Mouse (Mus musculus) hindbrain, embryonic 12.5 days (tissue): ENCODE data around the gene Tgfbrap1. TPM values are rescaled to one million over a fixed set of nuclear protein-coding genes. Genes with fewer than 3 reads are reported as not detected.
"Not testable (repeated sequence)": the region's sequence is repeated elsewhere in the genome, so short reads cannot be mapped to it uniquely, and the experiment has no call there.

Experiments used
- ATAC-seq: fragments of 200-750 bp; cut with Nextera tagmentation; 2 replicates; pipeline ENCODE4 v1.8.0; 2017; ENCODE audit warnings: moderate TSS enrichment; ENCODE audit not compliant: low FRiP score
- H3K27ac ChIP-seq: fragments of 300-500 bp; sonication (generic); 2 replicates; pipeline ENCODE4 v1.5.1; 2016; ENCODE audit warnings: mild to moderate bottlenecking
- H3K27me3 ChIP-seq: fragments of 300-500 bp; sonication (generic); 2 replicates; pipeline ENCODE4 v1.6.1; 2016; ENCODE audit warnings: mild to moderate bottlenecking
- H3K36me3 ChIP-seq: fragments of 300-500 bp; sonication (generic); 2 replicates; pipeline ENCODE4 v1.6.1; 2016; ENCODE audit warnings: mild to moderate bottlenecking
- H3K4me1 ChIP-seq: fragments of 300-500 bp; sonication (generic); 2 replicates; pipeline ENCODE4 v1.6.1; 2016
- H3K4me2 ChIP-seq: fragments of 300-500 bp; sonication (generic); replicated peaks from 2 replicates; pipeline ENCODE4 v1.6.1; 2016; ENCODE audit warnings: mild to moderate bottlenecking
- H3K4me3 ChIP-seq: fragments of 300-500 bp; sonication (generic); 2 replicates; pipeline ENCODE4 v1.5.1; 2016; ENCODE audit warnings: mild to moderate bottlenecking
- H3K9ac ChIP-seq: fragments of 300-500 bp; sonication (generic); 2 replicates; pipeline ENCODE4 v1.6.1; 2016; ENCODE audit warnings: mild to moderate bottlenecking, moderate library complexity
- H3K9me3 ChIP-seq: fragments of 300-500 bp; sonication (generic); replicated peaks from 2 replicates; pipeline ENCODE4 v1.6.1; 2016; ENCODE audit warnings: mild to moderate bottlenecking
- WGBS: fragments of 180-500 bp; shearing (Covaris S2); methylation state at CpG from one replicate; pipeline ENCODE4 v1.1.7; 2016; 5-methylcytosine and 5-hydroxymethylcytosine counted together
- polyA plus RNA-seq: library from polyadenylated mRNA; unstranded; fragments of >200 nt; fragmentation: Nextera tagmentation; extraction: Ambion mirVana; gene quantifications from 2 replicates; pipeline ENCODE4 v1.2.1, GENCODE M21; 2016

Tgfbrap1 gene
- polyA plus RNA-seq, 1 experiment from 2014 or later, result 16.9 TPM

GRCm38 (mm10) chr1:43051903-43052302 lies 46.5 kb downstream of the Tgfbrap1 start:
- Histone ChIP-seq H3K4me2 (no peak overlapping the region), H3K27ac (no peak overlapping the region), H3K4me1 (peaks cover 7% of the 10 kb centered on the region; the same call in 1 of the 2 replicates), H3K27me3 (no peaks in the 10 kb centered on the region), H3K4me3 (no peak overlapping the region), H3K9me3 (no peaks in the 10 kb centered on the region), H3K36me3 (peaks cover 67% of the 10 kb centered on the region), H3K9ac (no peak overlapping the region)
- ATAC-seq, result 0 out of 2 replicates have a peak, but pooled peaks have one; percentile 6
- 93% methylated on average over 5 of the region's 5 CpGs for WGBS

DNA sequence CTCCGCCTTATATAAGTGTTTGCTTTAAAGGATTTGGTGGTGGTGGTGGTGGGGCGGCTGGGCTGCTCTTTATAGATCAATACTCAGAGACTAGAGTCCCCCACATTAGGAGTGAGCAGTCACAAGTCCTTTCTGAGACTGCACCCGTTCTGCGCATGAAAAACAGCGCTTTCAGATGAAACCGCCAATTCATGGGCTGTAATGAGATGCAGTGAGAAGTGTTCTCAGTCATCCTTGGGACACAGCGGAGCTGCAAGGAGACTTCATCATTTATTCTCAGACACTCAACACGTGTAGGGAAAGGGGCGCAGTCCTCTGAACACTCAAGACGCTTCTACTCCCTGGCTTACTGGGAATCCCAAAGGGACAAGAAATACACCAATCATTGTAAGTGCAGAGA lies 50.6 kb downstream of the Tgfbrap1 start:
- ATAC-seq, result no peak
- Histone ChIP-seq H3K27me3 (no peaks in the 10 kb centered on the region), H3K9ac (no peak overlapping the region), H3K27ac (no peak overlapping the region), H3K9me3 (no peaks in the 10 kb centered on the region), H3K4me3 (no peak overlapping the region), H3K4me2 (no peak overlapping the region), H3K36me3 (peaks cover 31% of the 10 kb centered on the region), H3K4me1 (peaks cover 7% of the 10 kb centered on the region; the same call in 1 of the 2 replicates)
- 81% methylated on average over 10 of the region's 10 CpGs for WGBS

GRCm38 (mm10) chr1:43046990-43047389 lies 51.4 kb downstream of the Tgfbrap1 start:
- no peak for ATAC-seq
- Histone ChIP-seq H3K9me3 (no peaks in the 10 kb centered on the region), H3K36me3 (peaks cover 25% of the 10 kb centered on the region), H3K27me3 (no peaks in the 10 kb centered on the region), H3K27ac (no peak overlapping the region), H3K9ac (no peak overlapping the region), H3K4me2 (no peak overlapping the region), H3K4me1 (peaks cover 10% of the 10 kb centered on the region), H3K4me3 (no peak overlapping the region)
- WGBS, result 90% methylated on average over 2 of the region's 2 CpGs

DNA sequence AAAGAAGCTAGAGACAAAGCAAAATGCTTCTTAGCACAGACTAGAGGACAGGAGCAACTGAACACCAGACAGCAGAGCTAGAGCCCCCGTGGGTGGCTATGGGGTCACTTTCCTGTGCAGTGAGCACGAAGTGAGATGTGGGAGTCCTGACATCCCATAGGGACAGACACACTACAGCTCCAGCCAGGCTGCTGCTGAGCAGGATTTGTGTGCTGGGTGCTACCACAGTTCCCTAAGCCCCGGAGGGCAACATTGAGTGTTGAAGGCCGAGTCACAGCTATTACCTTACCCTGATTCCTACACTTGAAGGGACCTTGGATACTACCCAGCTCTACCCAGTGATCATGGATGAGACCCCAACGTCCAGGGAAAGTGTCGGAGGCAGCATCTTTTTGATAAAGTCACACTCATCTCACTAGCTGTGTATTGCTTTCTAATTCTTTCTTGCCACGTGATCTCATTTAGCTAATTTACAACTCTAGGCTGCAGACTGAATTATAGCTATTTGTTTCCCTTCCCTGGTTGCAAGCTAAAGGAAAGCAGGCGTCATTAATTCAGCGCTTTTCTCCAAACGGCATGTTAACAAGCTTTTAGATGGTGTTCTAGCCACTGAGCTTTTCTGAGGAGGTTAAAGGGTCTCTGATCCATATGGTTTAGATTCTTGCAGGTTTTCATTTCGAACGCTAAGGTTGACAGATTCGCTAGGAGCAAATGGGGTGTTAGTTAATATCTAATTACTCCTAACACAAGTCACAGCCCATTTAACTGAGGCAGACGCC lies 53.0 kb downstream of the Tgfbrap1 start:
- H3K4me1 ChIP-seq, result peaks cover 13% of the 10 kb centered on the region
- 68% methylated on average over 14 of the region's 14 CpGs for whole genome bisulfite sequencing
- H3K9ac ChIP-seq, result no peak overlapping the region
- no peak overlapping the region for H3K4me2 ChIP-seq
- no peak overlapping the region for H3K4me3 ChIP-seq
- peaks cover 9% of the 10 kb centered on the region; the same call in 1 of the 2 replicates for H3K36me3 ChIP-seq
- no peaks in the 10 kb centered on the region for H3K27me3 ChIP-seq
- ATAC-seq, result peak; percentile 14; the same call in 1 of the 2 replicates
- H3K9me3 ChIP-seq, result no peaks in the 10 kb centered on the region
- peak overlapping the region; percentile 57; the same call in 1 of the 2 replicates for H3K27ac ChIP-seq

GRCm38 (mm10) chr1:43042271-43042670 lies 56.2 kb downstream of the Tgfbrap1 start:
- Histone ChIP-seq H3K4me2 (no peak overlapping the region), H3K27me3 (no peaks in the 10 kb centered on the region), H3K4me1 (peaks cover 7% of the 10 kb centered on the region; the same call in 1 of the 2 replicates), H3K36me3 (no peaks in the 10 kb centered on the region), H3K9ac (no peak overlapping the region), H3K27ac (peak overlapping the region; percentile 24; the same call in 1 of the 2 replicates), H3K9me3 (no peaks in the 10 kb centered on the region), H3K4me3 (no peak overlapping the region)
- peak; percentile 61 for ATAC-seq
- 48% methylated on average over 6 of the region's 6 CpGs for WGBS

- WGBS, result 82% methylated on average over 7 of the region's 7 CpGs
- Histone ChIP-seq H3K4me2 (no peak overlapping the region), H3K9me3 (no peaks in the 10 kb centered on the region), H3K36me3 (no peaks in the 10 kb centered on the region), H3K4me3 (no peak overlapping the region), H3K27me3 (no peaks in the 10 kb centered on the region), H3K9ac (no peak overlapping the region), H3K4me1 (no peaks in the 10 kb centered on the region), H3K27ac (no peak overlapping the region)
- ATAC-seq, result no peak
Measured at GRCm38 (mm10) chr1:43036014-43036413, 62.4 kb downstream of the Tgfbrap1 start.

GRCm38 (mm10) chr1:43015153-43015685 lies 83.2 kb downstream of the Tgfbrap1 start:
- H3K4me2 ChIP-seq, H3K4me1 ChIP-seq, H3K9ac ChIP-seq, H3K27me3 ChIP-seq, ATAC-seq, H3K36me3 ChIP-seq, H3K9me3 ChIP-seq, H3K4me3 ChIP-seq, H3K27ac ChIP-seq: not testable (repeated sequence)
- WGBS, result 88% methylated on average over 7 of the region's 7 CpGs

GRCm38 (mm10) chr1:43010461-43010860 lies 88.0 kb downstream of the Tgfbrap1 start:
- H3K9ac ChIP-seq, result no peak overlapping the region
- H3K9me3 ChIP-seq, result no peaks in the 10 kb centered on the region
- WGBS, result 84% methylated on average over 4 of the region's 4 CpGs
- H3K27me3 ChIP-seq, result no peaks in the 10 kb centered on the region
- no peak overlapping the region for H3K27ac ChIP-seq
- peaks cover 11% of the 10 kb centered on the region; the same call in 1 of the 2 replicates for H3K4me1 ChIP-seq
- no peak overlapping the region for H3K4me2 ChIP-seq
- no peaks in the 10 kb centered on the region for H3K36me3 ChIP-seq
- no peak for ATAC-seq
- no peak overlapping the region for H3K4me3 ChIP-seq

- Histone ChIP-seq H3K4me3 (no peak overlapping the region), H3K27me3 (no peaks in the 10 kb centered on the region), H3K27ac (peak overlapping the region; percentile 72), H3K4me2 (peak overlapping the region; percentile 44), H3K36me3 (no peaks in the 10 kb centered on the region), H3K9ac (no peak overlapping the region), H3K9me3 (no peaks in the 10 kb centered on the region), H3K4me1 (peaks cover 14% of the 10 kb centered on the region; the same call in 1 of the 2 replicates)
- ATAC-seq, result peak; percentile 60
- WGBS, result 73% methylated on average over 4 of the region's 4 CpGs
Measured at GRCm38 (mm10) chr1:43006524-43006923, 91.9 kb downstream of the Tgfbrap1 start.

- no peaks in the 10 kb centered on the region for H3K9me3 ChIP-seq
- H3K9ac ChIP-seq, result no peak overlapping the region
- 26% methylated on average over 13 of the region's 13 CpGs for WGBS
Measured at GRCm38 (mm10) chr1:43006051-43006514, 92.4 kb downstream of the Tgfbrap1 start.

More at GRCm38 (mm10) chr1:43006051-43006514, 92.4 kb downstream of the Tgfbrap1 start:
- Histone ChIP-seq H3K27ac (peak overlapping the region; percentile 72), H3K4me2 (peak overlapping the region; percentile 44), H3K36me3 (no peaks in the 10 kb centered on the region), H3K4me1 (peaks cover 14% of the 10 kb centered on the region; the same call in 1 of the 2 replicates), H3K27me3 (no peaks in the 10 kb centered on the region), H3K4me3 (no peak overlapping the region)
- ATAC-seq, result peak; percentile 98
